ENCODE assay signal across 8 mouse cellular contexts in the genomic region with DNA sequence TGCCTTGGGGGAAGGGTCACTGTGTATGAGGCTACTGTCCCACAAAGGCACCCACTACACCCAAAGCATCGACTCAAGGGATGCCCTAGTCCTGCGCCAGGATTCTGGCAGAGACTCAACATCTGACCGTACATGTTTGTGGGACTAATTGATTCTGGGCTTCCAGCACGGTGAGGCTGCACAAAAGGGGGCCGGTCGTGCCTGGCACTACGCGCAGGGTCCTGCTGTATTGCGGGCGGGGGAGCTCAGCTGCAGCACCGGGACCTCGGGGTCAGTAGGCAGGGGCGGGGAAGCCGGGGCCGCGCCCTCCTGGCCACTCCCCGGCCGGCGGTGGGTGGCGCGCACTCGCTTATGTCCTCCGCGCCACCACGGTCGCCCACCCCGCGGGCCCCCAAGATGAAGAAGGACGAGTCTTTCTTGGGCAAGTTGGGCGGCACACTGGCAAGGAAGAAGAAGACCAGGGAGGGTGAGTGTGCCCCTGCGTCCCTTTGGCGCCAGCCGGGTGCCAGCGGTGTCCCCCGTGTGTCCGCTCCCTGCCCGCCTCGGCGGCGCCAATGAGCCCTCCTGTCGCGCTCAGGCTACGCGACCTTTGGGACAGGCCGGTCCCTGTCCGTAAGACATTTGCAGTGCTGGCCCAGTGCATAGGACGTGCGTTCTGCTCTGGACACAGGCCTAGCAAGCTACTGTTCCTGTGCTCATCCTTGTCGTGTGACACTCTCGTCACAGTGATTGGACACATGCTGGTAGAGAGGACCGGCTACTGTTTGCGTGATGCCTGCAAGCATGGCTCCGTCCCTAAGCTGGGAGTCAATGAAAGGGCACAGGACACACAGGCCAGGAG. TPM values are rescaled to one million over a fixed set of nuclear protein-coding genes. Genes with fewer than 3 reads are reported as not detected.
DNase-seq lines count a peak whose midpoint lies in the region; ATAC-seq and TF ChIP-seq lines count a peak whose summit lies in the region.

A gene (plus strand): TSS at position 323 of the 841 bp plus-strand sequence.

- 3% methylated on average over 53 of the region's 53 CpGs for WGBS in bone marrow, adult 2 months
- WGBS in heart, embryonic 11.5 days (ENCODE audit: insufficient replicate concordance) = under 1% methylated on average over 53 of the region's 53 CpGs
- under 1% methylated on average over 49 of the region's 53 CpGs for WGBS in kidney, embryonic 15.5 days
- WGBS in liver, adult 2 months = 3% methylated on average over 53 of the region's 53 CpGs
- WGBS in midbrain, embryonic 16.5 days = 1% methylated on average over 53 of the region's 53 CpGs

- peak; percentile 7; the same call in 1 of the 2 replicates for TF ChIP-seq POLR2A in bone marrow, adult 2 months (IDR thresholded peaks at IDR 0.05; ENCODE audit: borderline replicate concordance, control insufficient read depth, low read depth, low read length)
- TF ChIP-seq POLR2A in liver, adult 2 months (IDR thresholded peaks at IDR 0.05; ENCODE audit: extremely low read depth, insufficient read depth, low read length) = no peak

- peaks cover 14% of the 10 kb centered on the region for H3K27me3 ChIP-seq in E14TG2a.4 (ENCODE audit: insufficient read depth, low read length)
- no peaks in the 10 kb centered on the region for H3K27me3 ChIP-seq in heart, embryonic 11.5 days (ENCODE audit: control insufficient read depth, insufficient read depth, low read length)
- peaks cover 31% of the 10 kb centered on the region for H3K27me3 ChIP-seq in kidney, embryonic 15.5 days
- no peaks in the 10 kb centered on the region for H3K27me3 ChIP-seq in liver, adult 2 months (ENCODE audit: control insufficient read depth, insufficient read depth, low read length)
- no peaks in the 10 kb centered on the region for H3K27me3 ChIP-seq in midbrain, embryonic 16.5 days (ENCODE audit: control insufficient read depth, insufficient read depth, low read depth, low read length)

- H3K27ac ChIP-seq in bone marrow, adult 2 months (ENCODE audit: control insufficient read depth, insufficient read depth, low read depth, low read length, poor library complexity) = peak within 1 kb of the TSS; percentile 82
- peak within 1 kb of the TSS; percentile 75 for H3K27ac ChIP-seq in heart, embryonic 11.5 days (ENCODE audit: low read depth, low read length)
- peak within 1 kb of the TSS; percentile 52 for H3K27ac ChIP-seq in kidney, embryonic 15.5 days
- H3K27ac ChIP-seq in liver, adult 2 months (replicated peaks; ENCODE audit: insufficient read depth, low read depth, low read length) = peak within 1 kb of the TSS; percentile 42
- H3K27ac ChIP-seq in midbrain, embryonic 16.5 days (ENCODE audit: low read length) = peak within 1 kb of the TSS; percentile 68

- peaks cover 79% of the 10 kb centered on the region for H3K4me1 ChIP-seq in E14TG2a.4 (replicated peaks; ENCODE audit: low read depth, low read length)
- peaks cover 1% of the 10 kb centered on the region for H3K4me1 ChIP-seq in bone marrow, adult 2 months (ENCODE audit: control insufficient read depth, insufficient read depth, low read length)
- H3K4me1 ChIP-seq in heart, embryonic 11.5 days (ENCODE audit: control insufficient read depth, insufficient read depth, low read length) = peaks cover 19% of the 10 kb centered on the region
- peaks cover 26% of the 10 kb centered on the region for H3K4me1 ChIP-seq in kidney, embryonic 15.5 days
- 0 out of 2 replicates have a peak, but pooled peaks cover 3% of the 10 kb centered on the region for H3K4me1 ChIP-seq in liver, adult 2 months (ENCODE audit: control insufficient read depth, insufficient read depth, low read length)
- H3K4me1 ChIP-seq in midbrain, embryonic 16.5 days (ENCODE audit: control insufficient read depth, insufficient read depth, low read length) = peaks cover 31% of the 10 kb centered on the region

- no peak for TF ChIP-seq CTCF in E14TG2a.4 (conservative IDR thresholded peaks at IDR 0.05; ENCODE audit: low read length)
- no peak for TF ChIP-seq CTCF in bone marrow, adult 2 months (IDR thresholded peaks at IDR 0.05; ENCODE audit: control insufficient read depth, insufficient read depth, low read length)
- TF ChIP-seq CTCF in liver, adult 2 months (IDR thresholded peaks at IDR 0.05; ENCODE audit: low read depth, low read length) = no peak

- no peak for DNase-seq in liver, adult 2 months (ENCODE audit: extremely low read depth, low read depth, low spot score)
- no peak for DNase-seq in urinary bladder, adult 2 months (ENCODE audit: low spot score)

- peak within 1 kb of the TSS; percentile 87 for H3K4me3 ChIP-seq in E14TG2a.4 (replicated peaks; ENCODE audit: low read length)
- H3K4me3 ChIP-seq in bone marrow, adult 2 months (replicated peaks; ENCODE audit: control insufficient read depth, low read depth, low read length) = peak within 1 kb of the TSS; percentile 98
- peak within 1 kb of the TSS; percentile 72 for H3K4me3 ChIP-seq in heart, embryonic 11.5 days (ENCODE audit: low read depth, low read length)
- peak within 1 kb of the TSS; percentile 58 for H3K4me3 ChIP-seq in kidney, embryonic 15.5 days (replicated peaks)
- H3K4me3 ChIP-seq in liver, adult 2 months (ENCODE audit: insufficient read depth, low read depth, low read length) = peak within 1 kb of the TSS; percentile 73
- peak within 1 kb of the TSS; percentile 38 for H3K4me3 ChIP-seq in midbrain, embryonic 16.5 days (ENCODE audit: low read depth, low read length)

- H3K36me3 ChIP-seq in E14TG2a.4 (ENCODE audit: insufficient read depth, low read length) = peaks cover 9% of the 10 kb centered on the region; the same call in 1 of the 2 replicates
- H3K36me3 ChIP-seq in heart, embryonic 11.5 days (ENCODE audit: control insufficient read depth, insufficient read depth, low read length) = no peaks in the 10 kb centered on the region
- no peaks in the 10 kb centered on the region for H3K36me3 ChIP-seq in kidney, embryonic 15.5 days
- H3K36me3 ChIP-seq in liver, adult 2 months (ENCODE audit: control insufficient read depth, insufficient read depth, low read length) = no peaks in the 10 kb centered on the region
- no peaks in the 10 kb centered on the region for H3K36me3 ChIP-seq in midbrain, embryonic 16.5 days (ENCODE audit: control insufficient read depth, insufficient read depth, low read length)

- H3K9ac ChIP-seq in heart, embryonic 11.5 days (ENCODE audit: low read depth, low read length) = peak within 1 kb of the TSS; percentile 83
- H3K9ac ChIP-seq in kidney, embryonic 15.5 days = peak within 1 kb of the TSS; percentile 52
- H3K9ac ChIP-seq in liver, adult 2 months (ENCODE audit: low read depth, low read length) = peak within 1 kb of the TSS; percentile 67
- H3K9ac ChIP-seq in midbrain, embryonic 16.5 days (ENCODE audit: low read depth, low read length) = peak within 1 kb of the TSS; percentile 63

- peak within 1 kb of the TSS; percentile 76 for H3K4me2 ChIP-seq in heart, embryonic 11.5 days
- H3K4me2 ChIP-seq in kidney, embryonic 15.5 days = peak within 1 kb of the TSS; percentile 91
- H3K4me2 ChIP-seq in midbrain, embryonic 16.5 days (ENCODE audit: low read length) = peak within 1 kb of the TSS; percentile 87

- peak; percentile 63 for ATAC-seq in erythroblast, adult 5-6 weeks (replicated peaks; ENCODE audit: low FRiP score, poor library complexity, severe bottlenecking)
- peak; percentile 71 for ATAC-seq in heart, embryonic 11.5 days (replicated peaks; ENCODE audit: insufficient number of reproducible peaks, low FRiP score, low TSS enrichment)
- peak; percentile 69 for ATAC-seq in kidney, embryonic 15.5 days (replicated peaks; ENCODE audit: low FRiP score)
- peak; percentile 44 for ATAC-seq in midbrain, embryonic 16.5 days

- no peaks in the 10 kb centered on the region for H3K79me2 ChIP-seq in liver, adult 2 months (ENCODE audit: control insufficient read depth, insufficient read depth, low read length)

- no peaks in the 10 kb centered on the region for H3K9me3 ChIP-seq in E14TG2a.4 (ENCODE audit: low read length)
- no peaks in the 10 kb centered on the region for H3K9me3 ChIP-seq in heart, embryonic 11.5 days (replicated peaks; ENCODE audit: control insufficient read depth, low read length)
- H3K9me3 ChIP-seq in kidney, embryonic 15.5 days (replicated peaks) = no peaks in the 10 kb centered on the region
- no peaks in the 10 kb centered on the region for H3K9me3 ChIP-seq in midbrain, embryonic 16.5 days (replicated peaks; ENCODE audit: control insufficient read depth, low read length, poor library complexity, severe bottlenecking)

RNA-seq across cellular contexts. Expression of the gene that starts here (rescaled TPM):
- polyA plus RNA-seq in bone marrow, adult 2 months (2011; ENCODE audit: insufficient read depth, insufficient read length, low replicate concordance, missing spikeins) = 85.2 and 120 TPM in 2 replicates
- 21.5 and 23.6 TPM in 2 replicates for total RNA-seq in erythroblast, adult 5-6 weeks (2015; ENCODE audit: low replicate concordance)
- 12.1 and 15.3 TPM in 2 replicates for total RNA-seq in erythroblast, adult 5-6 weeks (2017; ENCODE audit: low replicate concordance)
- polyA plus RNA-seq in heart, embryonic 11.5 days (2014; fragmentation: Nextera tagmentation; extraction: Ambion mirVana) = 19.3 and 21.1 TPM in 2 replicates
- 3.8 and 4.7 TPM in 2 replicates for polyA plus RNA-seq in kidney, embryonic 15.5 days (2015; fragmentation: Nextera tagmentation; extraction: Ambion mirVana)
- 0.55 and 0.94 TPM in 2 replicates for total RNA-seq in liver, adult 2 months (2014; rRNA removed)
- 1.4 and 2.0 TPM in 2 replicates for polyA plus RNA-seq in liver, adult 2 months (2012; rRNA removed)
- 4.3 and 4.7 TPM in 2 replicates for polyA plus RNA-seq in midbrain, embryonic 16.5 days (2015; fragmentation: Nextera tagmentation; extraction: Ambion mirVana)
- 5.7 and 7.6 TPM in 2 replicates for polyA plus RNA-seq in urinary bladder, adult 2 months (2012; rRNA removed)

Comparison
In these comparisons a context has a peak if more than half of its experiments do, and no peak if none do; other contexts are left out.
1. H3K4me3 ChIP-seq: peak in every context shown above with its lines; median percentile 98 in bone marrow, adult 2 months; 87 in E14TG2a.4; 73 in liver, adult 2 months; 72 in heart, embryonic 11.5 days; 58 in kidney, embryonic 15.5 days; 38 in midbrain, embryonic 16.5 days.